Mouse (Mus musculus): Measurements from ENCODE around the gene Mesd. TPM values are rescaled to one million over a fixed set of nuclear protein-coding genes. Genes with fewer than 3 reads are reported as not detected.
A peak's percentile ranks its signal among the peaks of the same experiment; 100 is the strongest.

Gene Mesd
- total and polyA plus RNA-seq, 3 experiments, result 28.7 to 68.0 (median 41.0) TPM

DNA sequence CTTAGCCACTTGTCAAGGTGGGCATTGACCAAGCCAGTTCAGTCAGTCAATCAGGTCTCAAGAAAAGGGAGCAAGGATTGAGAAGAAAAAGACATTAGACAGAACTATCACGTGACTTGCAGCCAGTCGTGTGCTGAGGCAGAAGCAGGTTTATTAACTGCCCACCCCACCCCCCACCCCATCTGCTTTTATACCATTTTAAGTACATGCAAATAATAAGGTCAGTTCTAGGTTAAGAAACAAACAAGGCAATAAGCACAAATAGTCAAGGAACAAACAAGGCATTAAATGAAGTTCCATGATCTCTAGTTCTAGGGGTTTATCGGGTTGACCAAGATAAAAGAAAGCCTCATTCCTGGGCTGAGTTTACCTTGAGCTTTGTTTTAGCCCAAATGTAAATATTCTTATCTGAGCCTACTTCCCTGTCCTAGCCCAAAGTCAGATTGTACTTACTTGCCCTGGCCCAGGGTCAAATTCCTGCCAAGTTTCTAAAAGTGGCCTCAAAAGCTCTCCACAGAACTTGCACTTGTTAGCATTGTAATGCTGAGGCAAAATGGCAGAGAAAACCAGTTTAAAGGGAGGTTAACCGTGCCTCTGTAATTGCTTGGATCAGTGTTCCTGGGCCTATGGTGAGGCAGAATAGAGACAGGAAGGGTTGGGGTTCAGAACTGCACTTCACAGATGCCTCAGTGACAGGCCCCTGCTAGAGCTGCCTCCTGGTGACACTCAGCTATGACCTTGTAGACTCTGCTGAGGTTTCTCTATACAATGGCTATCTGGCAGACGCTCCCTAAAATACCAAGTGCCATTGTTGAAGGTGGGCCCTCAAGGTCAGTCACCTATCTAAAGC is 18.3 kb downstream of the Mesd start:
- ATAC-seq (ENCODE audit: extremely low read depth, insufficient number of reproducible peaks, low FRiP score, poor library complexity, severe bottlenecking), result no peak
- peaks cover 5% of the 10 kb centered on the region; the same call in 1 of the 2 replicates for H3K27me3 ChIP-seq (ENCODE audit: insufficient read depth, low read length)
- H3K36me3 ChIP-seq (replicated peaks), result peaks cover 45% of the 10 kb centered on the region
- H3K9me3 ChIP-seq (replicated peaks), result no peaks in the 10 kb centered on the region
- no peak for TF ChIP-seq CTCF (IDR thresholded peaks at IDR 0.05; ENCODE audit: low read depth, low read length)
- no peak for DNase-seq (ENCODE audit: low spot score)
- H3K4me1 ChIP-seq (ENCODE audit: insufficient read depth, low read depth, low read length), result peaks cover 9% of the 10 kb centered on the region
- H3K4me3 ChIP-seq (ENCODE audit: low read depth, low read length), result no peak overlapping the region

DNA sequence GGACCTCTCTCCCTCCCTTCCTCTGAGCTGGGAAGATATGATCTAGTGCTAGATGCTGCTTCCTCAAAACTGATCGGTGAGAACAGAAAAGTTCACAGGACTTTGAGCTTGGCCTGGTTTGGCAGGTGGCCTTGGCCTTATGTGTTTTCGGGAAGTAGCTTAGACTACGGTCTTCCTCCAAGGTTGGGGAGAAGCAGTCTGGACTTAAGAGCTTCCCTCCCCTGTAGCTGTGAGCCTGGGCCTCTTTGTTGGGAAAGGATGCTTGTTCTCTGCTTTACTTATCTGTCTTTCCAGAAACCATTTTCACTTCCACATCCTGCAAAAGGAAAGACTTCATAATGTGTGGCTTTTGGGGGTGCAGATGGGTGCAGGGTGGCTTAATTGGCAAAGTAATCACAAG is 20.6 kb downstream of the Mesd start:
- no peak; the same call in 1 of the 2 replicates for ATAC-seq (ENCODE audit: extremely low read depth, insufficient number of reproducible peaks, low FRiP score, poor library complexity, severe bottlenecking)
- Histone ChIP-seq H3K27me3 (ENCODE audit: insufficient read depth, low read length) (peaks cover 10% of the 10 kb centered on the region), H3K9me3 (replicated peaks) (no peaks in the 10 kb centered on the region), H3K4me3 (ENCODE audit: low read depth, low read length) (no peak overlapping the region), H3K36me3 (replicated peaks) (peaks cover 22% of the 10 kb centered on the region), H3K4me1 (ENCODE audit: insufficient read depth, low read depth, low read length) (peaks cover 6% of the 10 kb centered on the region; the same call in 1 of the 2 replicates)
- TF ChIP-seq POLR2AphosphoS5 (IDR thresholded peaks at IDR 0.05; ENCODE audit: insufficient replicate concordance, low read depth, low read length) (no peak), GATA2 (IDR thresholded peaks at IDR 0.05; ENCODE audit: borderline replicate concordance, low read depth, low read length) (no peak), CTCF (IDR thresholded peaks at IDR 0.05; ENCODE audit: low read depth, low read length) (no peak), TAL1 (conservative IDR thresholded peaks at IDR 0.05; ENCODE audit: low read depth, low read length) (no peak), GATA1 (IDR thresholded peaks at IDR 0.05; ENCODE audit: borderline replicate concordance, low read length) (no peak)
- no peak for DNase-seq (ENCODE audit: low spot score)

DNA sequence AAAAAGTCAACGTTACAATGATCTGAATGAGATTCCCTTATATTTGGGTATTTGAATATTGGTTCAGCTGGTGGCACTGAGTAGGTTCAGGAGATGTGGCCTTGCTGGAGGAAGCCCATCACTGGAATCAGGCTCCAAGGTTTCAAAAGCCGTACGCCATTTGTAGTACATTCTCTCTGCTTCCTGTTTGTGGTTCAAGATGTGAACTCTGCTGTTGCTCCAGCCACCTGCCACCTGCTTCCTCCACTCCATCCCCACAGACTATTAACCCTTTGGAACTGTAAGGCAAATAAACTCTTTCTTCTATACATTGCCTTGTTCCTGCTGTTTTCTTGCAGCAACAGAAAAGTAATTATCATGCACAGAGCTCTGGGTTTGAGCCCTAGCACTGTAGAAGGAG is 27.6 kb downstream of the Mesd start:
- Histone ChIP-seq H3K36me3 (replicated peaks) (no peaks in the 10 kb centered on the region), H3K4me1 (ENCODE audit: insufficient read depth, low read depth, low read length) (no peaks in the 10 kb centered on the region), H3K4me3 (ENCODE audit: low read depth, low read length) (no peak overlapping the region), H3K9me3 (replicated peaks) (no peaks in the 10 kb centered on the region), H3K27me3 (ENCODE audit: insufficient read depth, low read length) (peaks cover 12% of the 10 kb centered on the region)
- DNase-seq (ENCODE audit: low spot score) (no peak), ATAC-seq (ENCODE audit: extremely low read depth, insufficient number of reproducible peaks, low FRiP score, poor library complexity, severe bottlenecking) (no peak)
- TF ChIP-seq GATA1 (IDR thresholded peaks at IDR 0.05; ENCODE audit: borderline replicate concordance, low read length), result no peak
- TF ChIP-seq CTCF (IDR thresholded peaks at IDR 0.05; ENCODE audit: low read depth, low read length), result no peak
- no peak for TF ChIP-seq POLR2AphosphoS5 (IDR thresholded peaks at IDR 0.05; ENCODE audit: insufficient replicate concordance, low read depth, low read length)
- no peak for TF ChIP-seq TAL1 (conservative IDR thresholded peaks at IDR 0.05; ENCODE audit: low read depth, low read length)
- no peak for TF ChIP-seq GATA2 (IDR thresholded peaks at IDR 0.05; ENCODE audit: borderline replicate concordance, low read depth, low read length)

DNA sequence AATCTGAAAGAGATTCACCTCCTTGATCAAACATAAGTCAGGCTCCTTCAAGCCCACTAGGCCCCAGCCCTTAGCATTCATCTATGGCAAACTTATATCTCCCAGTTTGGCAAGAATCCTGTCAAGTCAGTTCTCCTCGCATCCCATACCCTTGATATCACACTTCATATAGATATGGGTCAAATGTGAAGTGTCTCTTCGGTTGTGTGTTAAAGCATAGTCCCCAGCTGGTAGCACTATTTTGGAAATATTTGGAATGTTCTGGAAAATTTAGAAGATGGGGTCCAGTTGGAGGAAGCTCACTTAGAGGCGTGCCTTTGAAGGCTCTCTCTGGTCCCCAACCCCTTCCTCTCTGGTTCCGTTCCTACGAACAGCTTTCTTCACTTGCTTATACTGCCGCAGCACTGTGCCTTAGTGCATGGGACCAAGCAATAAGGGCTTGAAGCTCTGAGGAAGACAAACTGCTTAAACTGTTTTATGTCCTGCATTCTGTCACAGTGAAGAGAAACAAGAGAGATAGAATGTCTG is 29.2 kb downstream of the Mesd start:
- H3K4me1 ChIP-seq (ENCODE audit: insufficient read depth, low read depth, low read length), result no peaks in the 10 kb centered on the region
- DNase-seq (ENCODE audit: low spot score) (no peak), ATAC-seq (ENCODE audit: extremely low read depth, insufficient number of reproducible peaks, low FRiP score, poor library complexity, severe bottlenecking) (no peak)
- TF ChIP-seq GATA1 (IDR thresholded peaks at IDR 0.05; ENCODE audit: borderline replicate concordance, low read length) (no peak), TAL1 (conservative IDR thresholded peaks at IDR 0.05; ENCODE audit: low read depth, low read length) (no peak), POLR2AphosphoS5 (IDR thresholded peaks at IDR 0.05; ENCODE audit: insufficient replicate concordance, low read depth, low read length) (no peak), CTCF (IDR thresholded peaks at IDR 0.05; ENCODE audit: low read depth, low read length) (no peak), GATA2 (IDR thresholded peaks at IDR 0.05; ENCODE audit: borderline replicate concordance, low read depth, low read length) (no peak)
- H3K27me3 ChIP-seq (ENCODE audit: insufficient read depth, low read length), result peaks cover 12% of the 10 kb centered on the region
- no peaks in the 10 kb centered on the region for H3K36me3 ChIP-seq (replicated peaks)
- H3K4me3 ChIP-seq (ENCODE audit: low read depth, low read length), result no peak overlapping the region
- H3K9me3 ChIP-seq (replicated peaks), result no peaks in the 10 kb centered on the region

DNA sequence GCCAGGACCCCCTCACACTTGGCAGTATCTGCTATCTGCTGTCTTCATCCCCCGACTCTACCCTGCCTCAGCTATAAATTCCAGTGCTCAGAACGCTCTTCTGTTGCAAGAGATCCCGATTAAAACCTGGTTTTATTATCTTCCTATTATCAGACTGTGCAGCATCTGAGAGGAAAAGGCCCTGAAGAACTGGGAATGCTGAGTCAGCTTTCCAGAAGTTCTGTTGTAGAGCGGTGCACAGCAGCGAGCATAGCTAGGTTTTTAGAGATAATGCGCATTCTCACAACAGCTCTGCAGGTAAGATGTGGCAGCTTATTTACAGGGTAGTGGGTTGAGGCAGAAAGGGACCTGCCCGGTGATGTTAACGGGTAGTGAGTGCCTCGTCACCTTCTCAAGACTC is 29.7 kb downstream of the Mesd start:
- H3K4me3 ChIP-seq (ENCODE audit: low read depth, low read length), result no peak overlapping the region
- no peaks in the 10 kb centered on the region for H3K9me3 ChIP-seq (replicated peaks)
- no peaks in the 10 kb centered on the region for H3K4me1 ChIP-seq (ENCODE audit: insufficient read depth, low read depth, low read length)
- no peak for ATAC-seq (ENCODE audit: extremely low read depth, insufficient number of reproducible peaks, low FRiP score, poor library complexity, severe bottlenecking)
- no peak for TF ChIP-seq GATA2 (IDR thresholded peaks at IDR 0.05; ENCODE audit: borderline replicate concordance, low read depth, low read length)
- TF ChIP-seq GATA1 (IDR thresholded peaks at IDR 0.05; ENCODE audit: borderline replicate concordance, low read length), result no peak
- TF ChIP-seq POLR2AphosphoS5 (IDR thresholded peaks at IDR 0.05; ENCODE audit: insufficient replicate concordance, low read depth, low read length), result no peak
- TF ChIP-seq TAL1 (conservative IDR thresholded peaks at IDR 0.05; ENCODE audit: low read depth, low read length), result no peak
- TF ChIP-seq CTCF (IDR thresholded peaks at IDR 0.05; ENCODE audit: low read depth, low read length), result no peak
- H3K36me3 ChIP-seq (replicated peaks), result no peaks in the 10 kb centered on the region
- H3K27me3 ChIP-seq (ENCODE audit: insufficient read depth, low read length), result peaks cover 12% of the 10 kb centered on the region
- no peak for DNase-seq (ENCODE audit: low spot score)

DNA sequence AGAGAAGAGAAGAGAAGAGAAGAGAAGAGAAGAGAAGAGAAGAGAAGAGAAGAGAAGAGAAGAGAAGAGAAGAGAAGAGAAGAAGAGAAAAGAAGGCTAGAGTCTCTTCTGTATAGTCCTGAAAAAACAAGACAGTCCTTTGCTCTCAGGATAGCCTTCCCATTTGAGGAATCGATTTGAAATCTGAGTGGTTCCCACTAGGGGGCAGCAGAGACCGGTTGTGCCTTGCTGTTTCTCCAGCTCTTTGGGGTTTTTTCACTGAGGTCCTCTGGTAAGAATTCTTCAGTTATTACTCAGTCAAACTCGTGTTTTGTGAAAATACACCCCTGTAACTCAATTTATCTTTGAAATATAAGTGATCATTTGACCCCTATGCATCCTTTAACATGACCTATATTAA is 30.3 kb downstream of the Mesd start:
- Histone ChIP-seq H3K27me3 (ENCODE audit: insufficient read depth, low read length) (peaks cover 8% of the 10 kb centered on the region), H3K36me3 (replicated peaks) (no peaks in the 10 kb centered on the region), H3K9me3 (replicated peaks) (no peaks in the 10 kb centered on the region), H3K4me3 (ENCODE audit: low read depth, low read length) (no peak overlapping the region), H3K4me1 (ENCODE audit: insufficient read depth, low read depth, low read length) (no peaks in the 10 kb centered on the region)
- TF ChIP-seq CTCF (IDR thresholded peaks at IDR 0.05; ENCODE audit: low read depth, low read length), result peak; percentile 50; the same call in 1 of the 2 replicates
- no peak for TF ChIP-seq TAL1 (conservative IDR thresholded peaks at IDR 0.05; ENCODE audit: low read depth, low read length)
- ATAC-seq (ENCODE audit: extremely low read depth, insufficient number of reproducible peaks, low FRiP score, poor library complexity, severe bottlenecking) (no peak), DNase-seq (ENCODE audit: low spot score) (peak; percentile 50)
